Mouse (Mus musculus): ENCODE data around the gene Stoml1. TPM values are rescaled to one million over a fixed set of nuclear protein-coding genes. Genes with fewer than 3 reads are reported as not detected.

Stoml1 gene
- polyA plus RNA-seq, 1 experiment from 2014 or later, result 19.4 TPM

- H3K36me3 ChIP-seq (ENCODE audit: control insufficient read depth, insufficient read depth, low read length), result no peaks in the 10 kb centered on the region
- no peak overlapping the region for H3K4me2 ChIP-seq
- no peaks in the 10 kb centered on the region for H3K9me3 ChIP-seq (replicated peaks; ENCODE audit: control insufficient read depth, low read length)
- no peak overlapping the region for H3K27ac ChIP-seq (ENCODE audit: low read depth, low read length)
- no peak overlapping the region for H3K9ac ChIP-seq (ENCODE audit: low read depth, low read length)
- H3K27me3 ChIP-seq (ENCODE audit: control insufficient read depth, insufficient read depth, low read length), result no peaks in the 10 kb centered on the region
- WGBS (ENCODE audit: insufficient replicate concordance), result 42% methylated on average over 5 of the region's 5 CpGs
- H3K4me1 ChIP-seq (ENCODE audit: control insufficient read depth, insufficient read depth, low read length), result peaks cover 26% of the 10 kb centered on the region
- ATAC-seq (replicated peaks; ENCODE audit: insufficient number of reproducible peaks, low FRiP score, low TSS enrichment), result no peak
- H3K4me3 ChIP-seq (ENCODE audit: low read depth, low read length), result no peak overlapping the region
These were observed 26.8 kb downstream of the Stoml1 start for GRCm38 (mm10) chr9:58279780-58280179.

DNA sequence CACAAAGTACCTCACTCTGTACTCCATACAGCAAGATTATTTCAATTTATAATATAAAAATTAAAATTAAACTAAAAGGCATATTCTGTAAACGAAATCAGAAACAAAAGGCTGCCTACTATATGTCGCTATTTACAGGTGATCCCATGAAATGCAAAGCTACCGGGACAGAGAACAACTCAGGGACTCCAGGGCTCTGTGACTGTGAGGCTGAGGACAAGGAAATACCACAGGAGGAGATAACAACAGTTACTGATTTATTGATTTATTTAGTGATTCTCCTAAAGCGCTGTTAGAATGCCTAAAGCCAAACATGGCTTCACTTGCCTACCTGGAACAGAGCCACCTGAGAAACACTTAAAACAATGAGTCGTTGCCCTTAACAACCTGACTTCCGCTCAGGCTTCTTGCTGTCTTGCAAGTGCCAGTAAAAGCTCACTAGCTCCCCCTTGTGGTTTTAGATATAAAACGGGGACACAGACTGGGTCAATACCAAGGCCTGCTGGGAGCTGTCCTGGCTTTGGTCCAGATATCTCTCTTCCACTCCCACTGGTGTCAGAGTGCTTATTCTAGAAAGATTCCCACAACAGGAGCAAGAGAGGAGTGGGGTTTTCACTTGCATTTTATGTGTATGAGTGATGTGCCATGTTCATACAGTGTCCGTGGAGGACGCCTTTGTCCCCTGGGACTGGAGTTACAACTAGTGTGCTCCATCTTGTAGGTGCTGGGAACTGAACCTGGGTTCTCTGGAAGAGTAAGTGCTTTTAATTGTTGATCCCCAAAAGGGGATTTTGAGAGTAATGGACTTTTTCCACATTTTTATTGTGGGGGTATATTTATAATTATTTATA lies 27.5 kb downstream of the Stoml1 start:
- Histone ChIP-seq H3K27me3 (ENCODE audit: control insufficient read depth, insufficient read depth, low read length) (no peaks in the 10 kb centered on the region), H3K4me3 (ENCODE audit: low read depth, low read length) (no peak overlapping the region), H3K4me2 (peak overlapping the region; percentile 35; the same call in 1 of the 2 replicates), H3K27ac (ENCODE audit: low read depth, low read length) (no peak overlapping the region), H3K9me3 (replicated peaks; ENCODE audit: control insufficient read depth, low read length) (no peaks in the 10 kb centered on the region), H3K9ac (ENCODE audit: low read depth, low read length) (0 out of 2 replicates have a peak overlapping the region, but pooled peaks have one; percentile 22), H3K36me3 (ENCODE audit: control insufficient read depth, insufficient read depth, low read length) (no peaks in the 10 kb centered on the region), H3K4me1 (ENCODE audit: control insufficient read depth, insufficient read depth, low read length) (peaks cover 19% of the 10 kb centered on the region)
- ATAC-seq (replicated peaks; ENCODE audit: insufficient number of reproducible peaks, low FRiP score, low TSS enrichment), result no peak
- 35% methylated on average over 9 of the region's 9 CpGs for WGBS (ENCODE audit: insufficient replicate concordance)

DNA sequence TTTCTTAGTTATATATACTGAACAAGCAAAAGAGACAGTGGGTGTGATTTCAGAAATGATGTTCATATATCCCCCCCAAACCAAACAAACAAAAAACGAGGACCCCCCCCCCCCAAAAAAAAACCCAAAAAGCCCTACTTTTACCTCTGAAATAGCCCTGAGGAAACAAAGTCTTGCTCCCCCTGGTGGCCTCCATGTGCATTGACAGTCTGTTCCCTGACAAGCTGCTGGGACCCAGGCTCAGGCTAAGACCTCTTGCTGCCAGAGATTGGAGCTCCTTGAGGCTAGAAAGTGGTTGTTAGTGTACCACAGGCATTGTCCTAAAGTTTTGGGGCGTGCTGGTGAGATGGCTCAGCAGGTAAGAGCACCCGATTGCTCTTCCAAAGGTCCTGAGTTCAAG lies 28.6 kb downstream of the Stoml1 start:
- no peak for ATAC-seq (replicated peaks; ENCODE audit: insufficient number of reproducible peaks, low FRiP score, low TSS enrichment)
- Histone ChIP-seq H3K36me3 (ENCODE audit: control insufficient read depth, insufficient read depth, low read length) (no peaks in the 10 kb centered on the region), H3K4me3 (ENCODE audit: low read depth, low read length) (no peak overlapping the region), H3K4me2 (no peak overlapping the region), H3K27me3 (ENCODE audit: control insufficient read depth, insufficient read depth, low read length) (no peaks in the 10 kb centered on the region), H3K9me3 (replicated peaks; ENCODE audit: control insufficient read depth, low read length) (no peaks in the 10 kb centered on the region), H3K9ac (ENCODE audit: low read depth, low read length) (no peak overlapping the region), H3K4me1 (ENCODE audit: control insufficient read depth, insufficient read depth, low read length) (peaks cover 15% of the 10 kb centered on the region; the same call in 1 of the 2 replicates), H3K27ac (ENCODE audit: low read depth, low read length) (no peak overlapping the region)
- 61% methylated on average over 3 of the region's 3 CpGs for WGBS (ENCODE audit: insufficient replicate concordance)

GRCm38 (mm10) chr9:58283431-58283830 lies 30.5 kb downstream of the Stoml1 start:
- Histone ChIP-seq H3K4me2 (no peak overlapping the region), H3K9ac (ENCODE audit: low read depth, low read length) (no peak overlapping the region), H3K27me3 (ENCODE audit: control insufficient read depth, insufficient read depth, low read length) (no peaks in the 10 kb centered on the region), H3K36me3 (ENCODE audit: control insufficient read depth, insufficient read depth, low read length) (no peaks in the 10 kb centered on the region), H3K27ac (ENCODE audit: low read depth, low read length) (no peak overlapping the region), H3K9me3 (replicated peaks; ENCODE audit: control insufficient read depth, low read length) (no peaks in the 10 kb centered on the region), H3K4me3 (ENCODE audit: low read depth, low read length) (no peak overlapping the region), H3K4me1 (ENCODE audit: control insufficient read depth, insufficient read depth, low read length) (peaks cover 15% of the 10 kb centered on the region; the same call in 1 of the 2 replicates)
- ATAC-seq (replicated peaks; ENCODE audit: insufficient number of reproducible peaks, low FRiP score, low TSS enrichment), result no peak
- WGBS (ENCODE audit: insufficient replicate concordance), result 72% methylated on average over 7 of the region's 7 CpGs

- H3K36me3 ChIP-seq (ENCODE audit: control insufficient read depth, insufficient read depth, low read length), result no peaks in the 10 kb centered on the region
- WGBS (ENCODE audit: insufficient replicate concordance), result 77% methylated on average over 1 of the region's 1 CpGs
These were observed 36.1 kb downstream of the Stoml1 start for GRCm38 (mm10) chr9:58289090-58289489.

DNA sequence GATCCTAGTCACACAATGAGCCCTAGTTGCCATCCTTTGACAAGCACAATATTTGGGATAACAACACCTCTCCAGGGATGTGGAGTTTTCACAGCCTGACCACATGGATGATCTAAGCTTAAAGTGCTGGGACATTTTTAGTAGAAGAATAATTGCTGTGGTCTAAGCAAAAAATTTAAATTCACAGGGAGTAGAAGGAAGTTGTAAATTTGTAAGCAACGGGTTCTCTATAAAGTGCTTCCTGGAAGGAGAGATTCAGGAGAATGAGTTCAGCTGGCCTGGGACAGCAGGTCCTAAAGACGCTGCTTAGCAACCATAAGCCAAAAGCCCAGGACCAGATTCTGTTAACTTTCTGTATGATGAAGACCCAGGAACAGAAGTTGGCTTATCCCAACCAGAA lies 36.9 kb downstream of the Stoml1 start:
- H3K4me2 ChIP-seq, result no peak overlapping the region
- no peak for ATAC-seq (replicated peaks; ENCODE audit: insufficient number of reproducible peaks, low FRiP score, low TSS enrichment)
- no peak overlapping the region for H3K4me3 ChIP-seq (ENCODE audit: low read depth, low read length)
- 78% methylated on average over 2 of the region's 2 CpGs for WGBS (ENCODE audit: insufficient replicate concordance)
- H3K9ac ChIP-seq (ENCODE audit: low read depth, low read length), result no peak overlapping the region
- H3K9me3 ChIP-seq (replicated peaks; ENCODE audit: control insufficient read depth, low read length), result no peaks in the 10 kb centered on the region
- no peaks in the 10 kb centered on the region for H3K36me3 ChIP-seq (ENCODE audit: control insufficient read depth, insufficient read depth, low read length)
- H3K4me1 ChIP-seq (ENCODE audit: control insufficient read depth, insufficient read depth, low read length), result no peaks in the 10 kb centered on the region
- no peaks in the 10 kb centered on the region for H3K27me3 ChIP-seq (ENCODE audit: control insufficient read depth, insufficient read depth, low read length)
- no peak overlapping the region for H3K27ac ChIP-seq (ENCODE audit: low read depth, low read length)

More at GRCm38 (mm10) chr9:58289090-58289489, 36.1 kb downstream of the Stoml1 start:
- no peak overlapping the region for H3K27ac ChIP-seq (ENCODE audit: low read depth, low read length)
- no peak for ATAC-seq (replicated peaks; ENCODE audit: insufficient number of reproducible peaks, low FRiP score, low TSS enrichment)
- H3K9ac ChIP-seq (ENCODE audit: low read depth, low read length), result no peak overlapping the region
- H3K4me3 ChIP-seq (ENCODE audit: low read depth, low read length), result no peak overlapping the region
- H3K27me3 ChIP-seq (ENCODE audit: control insufficient read depth, insufficient read depth, low read length), result no peaks in the 10 kb centered on the region
- no peaks in the 10 kb centered on the region for H3K4me1 ChIP-seq (ENCODE audit: control insufficient read depth, insufficient read depth, low read length)
- H3K9me3 ChIP-seq (replicated peaks; ENCODE audit: control insufficient read depth, low read length), result no peaks in the 10 kb centered on the region
- H3K4me2 ChIP-seq, result no peak overlapping the region

DNA sequence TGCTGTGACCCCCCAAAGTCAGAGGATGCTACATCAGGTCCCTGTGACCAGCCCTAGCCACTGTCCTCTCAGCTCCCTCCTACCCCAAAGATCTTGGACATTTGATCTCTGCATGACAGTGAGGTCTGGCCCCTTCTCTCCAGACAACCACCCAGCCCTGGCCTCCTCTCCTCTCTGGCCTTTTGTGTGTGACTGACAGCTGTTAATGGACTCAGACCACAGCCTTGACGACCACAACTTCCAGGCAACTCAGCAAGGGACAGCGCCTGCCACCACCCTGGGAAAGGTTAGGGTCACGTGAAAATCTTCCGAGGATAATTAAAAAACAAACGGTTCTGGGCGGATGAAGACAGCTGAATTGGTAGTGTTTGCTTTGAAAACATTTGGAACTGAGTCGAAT lies 41.6 kb downstream of the Stoml1 start:
- Histone ChIP-seq H3K4me2 (no peak overlapping the region), H3K9me3 (replicated peaks; ENCODE audit: control insufficient read depth, low read length) (no peaks in the 10 kb centered on the region), H3K4me3 (ENCODE audit: low read depth, low read length) (no peak overlapping the region), H3K9ac (ENCODE audit: low read depth, low read length) (no peak overlapping the region), H3K36me3 (ENCODE audit: control insufficient read depth, insufficient read depth, low read length) (no peaks in the 10 kb centered on the region), H3K27me3 (ENCODE audit: control insufficient read depth, insufficient read depth, low read length) (no peaks in the 10 kb centered on the region), H3K4me1 (ENCODE audit: control insufficient read depth, insufficient read depth, low read length) (peaks cover 35% of the 10 kb centered on the region), H3K27ac (ENCODE audit: low read depth, low read length) (no peak overlapping the region)
- ATAC-seq (replicated peaks; ENCODE audit: insufficient number of reproducible peaks, low FRiP score, low TSS enrichment), result no peak
- 44% methylated on average over 7 of the region's 7 CpGs for WGBS (ENCODE audit: insufficient replicate concordance)

DNA sequence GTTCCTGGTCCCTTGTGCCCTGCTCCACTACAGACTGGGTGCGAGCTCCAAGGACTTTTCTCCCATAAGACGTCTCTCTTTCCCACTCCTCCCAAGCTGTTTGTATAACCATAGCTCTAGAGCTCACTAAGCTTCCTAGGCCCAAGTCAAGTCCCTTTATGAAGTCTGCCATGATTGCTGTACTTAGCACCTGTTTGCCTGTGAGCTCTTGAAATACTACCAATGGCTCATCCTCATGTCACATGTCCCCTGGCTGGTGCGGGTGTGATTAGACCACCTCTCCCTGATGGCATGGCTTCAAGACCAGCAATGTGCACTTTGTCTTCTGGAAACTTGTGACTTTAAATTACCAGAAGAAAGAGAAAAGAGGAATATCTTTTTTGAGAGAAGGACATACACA lies 42.4 kb downstream of the Stoml1 start:
- Histone ChIP-seq H3K27me3 (ENCODE audit: control insufficient read depth, insufficient read depth, low read length) (no peaks in the 10 kb centered on the region), H3K9ac (ENCODE audit: low read depth, low read length) (no peak overlapping the region), H3K4me1 (ENCODE audit: control insufficient read depth, insufficient read depth, low read length) (peaks cover 41% of the 10 kb centered on the region), H3K4me2 (no peak overlapping the region), H3K36me3 (ENCODE audit: control insufficient read depth, insufficient read depth, low read length) (no peaks in the 10 kb centered on the region), H3K27ac (ENCODE audit: low read depth, low read length) (peak overlapping the region; percentile 81), H3K4me3 (ENCODE audit: low read depth, low read length) (no peak overlapping the region), H3K9me3 (replicated peaks; ENCODE audit: control insufficient read depth, low read length) (no peaks in the 10 kb centered on the region)
- 74% methylated on average over 3 of the region's 3 CpGs for WGBS (ENCODE audit: insufficient replicate concordance)
- ATAC-seq (replicated peaks; ENCODE audit: insufficient number of reproducible peaks, low FRiP score, low TSS enrichment), result 0 out of 2 replicates have a peak, but pooled peaks have one; percentile 2
